Mouse (Mus musculus) liver, embryonic 14.5 days (tissue): ENCODE results near the gene Trim47. TPM values are rescaled to one million over a fixed set of nuclear protein-coding genes. Genes with fewer than 3 reads are reported as not detected.

Experiments used
- ATAC-seq: fragments of 200-750 bp; cut with Nextera tagmentation; 2 replicates; pipeline ENCODE4 v1.8.0; 2017; ENCODE audit warnings: moderate number of reproducible peaks, mild to moderate bottlenecking, moderate library complexity; ENCODE audit not compliant: insufficient read depth
- DNase-seq, 3 experiments: peaks; one replicate each; pipeline ENCODE4 v3.0.0-alpha.2; 2012 to 2013; ENCODE audit warnings: low read depth in 3 of 3, low spot score in 3 of 3
- H3K27ac ChIP-seq: fragments of 300-500 bp; sonication (generic); 2 replicates; pipeline ENCODE4 v1.5.1; 2014; ENCODE audit warnings: moderate library complexity, mild to moderate bottlenecking, control low read depth, inconsistent platforms
- H3K27me3 ChIP-seq: fragments of 300-500 bp; sonication (generic); 2 replicates; pipeline ENCODE4 v1.6.1; 2014; ENCODE audit warnings: mild to moderate bottlenecking, low read length, moderate library complexity; ENCODE audit not compliant: control insufficient read depth, insufficient read depth
- H3K36me3 ChIP-seq: fragments of 300-500 bp; sonication (generic); replicated peaks from 2 replicates; pipeline ENCODE4 v1.6.1; 2014; ENCODE audit warnings: low read depth; ENCODE audit not compliant: control insufficient read depth, insufficient read depth
- H3K4me1 ChIP-seq, 2 experiments: fragments of 200-500 bp in 1 of 2; fragments of 300-500 bp in 1 of 2; sonication (generic) in 1 of 2; replicated peaks; 2 replicates each; pipeline ENCODE4 v1.6.1; 2012 to 2014; ENCODE audit warnings: antibody characterized with exemption in 1 of 2, inconsistent platforms in 1 of 2, low read length in 1 of 2; ENCODE audit not compliant: control insufficient read depth in 2 of 2, insufficient read depth in 2 of 2
- H3K4me2 ChIP-seq: fragments of 300-500 bp; sonication (generic); 2 replicates; pipeline ENCODE4 v1.6.1; 2014; ENCODE audit warnings: low read depth, mild to moderate bottlenecking, control low read depth, moderate library complexity
- H3K4me3 ChIP-seq, 2 experiments: fragments of 200-500 bp in 1 of 2; fragments of 300-500 bp in 1 of 2; sonication (generic) in 1 of 2; 2 replicates each; pipeline ENCODE4 v1.5.1; 2012 to 2014; ENCODE audit warnings: low read depth in 2 of 2, low read length in 2 of 2, mild to moderate bottlenecking in 2 of 2, control low read depth in 1 of 2, inconsistent platforms in 1 of 2, moderate library complexity in 1 of 2; ENCODE audit not compliant: insufficient read depth in 1 of 2
- H3K9ac ChIP-seq: fragments of 300-500 bp; sonication (generic); replicated peaks from 2 replicates; pipeline ENCODE4 v1.6.1; 2014; ENCODE audit warnings: mild to moderate bottlenecking, control low read depth, moderate library complexity
- H3K9me3 ChIP-seq: fragments of 300-500 bp; sonication (generic); 2 replicates; pipeline ENCODE4 v1.6.1; 2016; ENCODE audit warnings: low read length, mixed read lengths; ENCODE audit not compliant: control insufficient read depth
- CTCF ChIP-seq: IDR thresholded peaks from 2 replicates; pipeline ENCODE4 v1.5.1; 2016; ENCODE audit warnings: antibody characterized with exemption, low read depth, control low read depth
- EP300 ChIP-seq: IDR thresholded peaks from 2 replicates; pipeline ENCODE4 v1.6.1; 2016; ENCODE audit warnings: antibody characterized with exemption, low read depth
- WGBS: fragments of 180-500 bp; shearing (Covaris S2); extraction: QIAGEN DNeasy Blood & Tissue Kit; methylation state at CpG from one replicate; pipeline ENCODE4 v1.1.7; 2014; ENCODE audit not compliant: insufficient replicate concordance; 5-methylcytosine and 5-hydroxymethylcytosine counted together
- polyA plus RNA-seq, 2 experiments: library from polyadenylated mRNA; depleted of rRNA in 1 of 2; stranded (reverse) in 1 of 2; unstranded in 1 of 2; fragments of >200 nt; fragmentation: Nextera tagmentation in 1 of 2; extraction: Ambion mirVana in 1 of 2; gene quantifications; 2 replicates each; pipeline versions ENCODE4 v1.2.1 to v1.2.3; 2012 to 2014

Trim47 gene
- polyA plus RNA-seq, 2 experiments: 1.8 to 2.2 TPM

GRCm38 (mm10) chr11:116063562-116063961 is 63.4 kb downstream of the Trim47 start:
- DNase-seq: no peak
- ATAC-seq: no peak
- Histone ChIP-seq H3K36me3 (peaks cover 16% of the 10 kb centered on the region), H3K9ac (no peak overlapping the region), H3K4me2 (no peak overlapping the region), H3K27me3 (no peaks in the 10 kb centered on the region), H3K4me1 (no peaks in the 10 kb centered on the region), H3K4me3 (no peak overlapping the region), H3K9me3 (no peaks in the 10 kb centered on the region), H3K27ac (no peak overlapping the region)
- TF ChIP-seq CTCF (no peak), EP300 (no peak)
- WGBS: 70% methylated on average over 13 of the region's 13 CpGs

GRCm38 (mm10) chr11:116062521-116062920 is 64.5 kb downstream of the Trim47 start:
- Histone ChIP-seq H3K9ac (no peak overlapping the region), H3K4me2 (no peak overlapping the region), H3K9me3 (no peaks in the 10 kb centered on the region), H3K27me3 (no peaks in the 10 kb centered on the region), H3K36me3 (peaks cover 19% of the 10 kb centered on the region), H3K4me1 (peaks cover 3 to 5% of the 10 kb centered on the region in 2 experiments), H3K27ac (no peak overlapping the region), H3K4me3 (no peak overlapping the region)
- ATAC-seq (no peak), DNase-seq (no peak)
- WGBS: 76% methylated on average over 8 of the region's 8 CpGs
- TF ChIP-seq EP300 (no peak), CTCF (no peak)

DNA sequence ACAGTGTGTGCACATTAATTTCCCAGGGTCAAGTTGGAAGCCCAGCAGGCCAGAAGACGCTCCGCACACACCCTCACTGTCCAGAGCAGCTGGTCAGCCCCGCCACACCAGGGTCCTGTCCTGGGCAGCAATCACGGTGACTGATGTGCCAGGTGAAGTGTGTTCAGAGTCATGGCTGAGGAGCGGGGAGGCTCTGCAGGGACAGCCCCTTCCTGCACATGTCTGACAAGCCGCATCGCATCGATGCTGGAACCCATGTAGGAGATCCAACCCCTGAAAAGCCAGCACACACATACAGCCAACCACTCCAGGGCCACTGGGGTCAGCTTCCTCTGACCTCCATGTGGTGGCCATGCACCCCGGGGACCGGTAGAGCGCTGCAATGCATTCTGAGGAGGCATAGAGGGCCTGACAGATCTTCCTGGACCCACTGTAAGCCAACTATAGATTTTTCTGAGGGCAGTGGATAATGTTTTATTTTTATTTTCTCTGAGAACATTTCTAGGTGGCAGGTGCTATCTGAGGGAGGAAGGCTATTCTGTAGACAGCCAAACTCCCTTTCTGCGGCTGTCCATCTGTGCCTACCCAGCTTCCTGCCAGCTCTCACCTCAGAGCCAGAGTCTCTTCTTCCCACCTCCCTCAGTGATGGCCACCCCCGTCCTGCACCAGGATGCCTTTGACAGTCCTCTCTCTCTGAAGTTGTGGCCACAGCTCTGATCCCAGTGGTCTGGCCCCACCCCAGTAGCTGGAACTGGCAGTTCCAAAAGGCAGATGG is 65.2 kb downstream of the Trim47 start:
- H3K4me3 ChIP-seq: no peak overlapping the region
- no peak overlapping the region for H3K9ac ChIP-seq
- ATAC-seq (no peak), DNase-seq (no peak)
- H3K4me1 ChIP-seq: peaks cover 10 to 12% of the 10 kb centered on the region in 2 experiments
- no peak overlapping the region for H3K27ac ChIP-seq
- H3K36me3 ChIP-seq: peaks cover 20% of the 10 kb centered on the region
- WGBS: 87% methylated on average over 13 of the region's 13 CpGs
- no peaks in the 10 kb centered on the region for H3K27me3 ChIP-seq
- no peaks in the 10 kb centered on the region for H3K9me3 ChIP-seq
- TF ChIP-seq CTCF (no peak), EP300 (no peak)
- H3K4me2 ChIP-seq: no peak overlapping the region

DNA sequence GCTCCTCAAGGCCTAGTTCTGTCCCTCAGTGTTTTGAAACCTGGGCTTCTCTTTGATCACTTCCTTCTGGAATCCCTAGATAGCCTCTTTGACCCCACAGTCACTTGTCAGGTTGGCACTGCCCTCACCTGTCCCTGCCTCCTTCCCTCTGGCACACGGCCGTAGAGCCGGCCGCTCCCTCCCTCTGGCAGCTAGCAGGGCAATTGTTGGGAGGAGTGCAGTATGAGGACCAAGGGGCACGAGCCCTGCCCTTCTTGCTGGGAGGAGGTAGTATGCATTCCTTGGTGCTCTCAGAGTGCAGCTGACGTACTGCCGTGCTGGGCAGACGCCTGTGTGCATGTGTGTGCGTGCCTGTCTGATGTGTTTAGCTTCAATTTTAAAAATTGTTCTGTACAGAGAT is 66.4 kb downstream of the Trim47 start:
- Histone ChIP-seq H3K9me3 (no peaks in the 10 kb centered on the region), H3K4me2 (no peak overlapping the region), H3K27ac (no peak overlapping the region), H3K27me3 (no peaks in the 10 kb centered on the region), H3K4me1 (peaks cover 13 to 22% of the 10 kb centered on the region in 2 experiments), H3K36me3 (peaks cover 28% of the 10 kb centered on the region), H3K9ac (no peak overlapping the region), H3K4me3 (no peak overlapping the region)
- ATAC-seq (no peak), DNase-seq (no peak)
- WGBS: 82% methylated on average over 9 of the region's 9 CpGs
- no peak for TF ChIP-seq CTCF
- no peak for TF ChIP-seq EP300

- Histone ChIP-seq H3K27ac (no peak overlapping the region), H3K4me2 (no peak overlapping the region), H3K36me3 (peaks cover 33% of the 10 kb centered on the region), H3K9me3 (no peaks in the 10 kb centered on the region), H3K4me1 (peaks cover 13 to 22% of the 10 kb centered on the region in 2 experiments), H3K4me3 (no peak overlapping the region), H3K27me3 (no peaks in the 10 kb centered on the region), H3K9ac (no peak overlapping the region)
- 88% methylated on average over 11 of the region's 11 CpGs for WGBS
- no peak for TF ChIP-seq EP300
- no peak for DNase-seq
- no peak for ATAC-seq
These were observed 67.4 kb downstream of the Trim47 start for GRCm38 (mm10) chr11:116059691-116060025.
